Mouse (Mus musculus) skeletal muscle tissue, adult 2 months (tissue): ENCODE measurements around the gene Kmt2b.

Source experiments
- DNase-seq: peaks from one replicate; pipeline ENCODE4 v3.0.0-alpha.2; 2012; ENCODE audit warnings: low read depth, low spot score

Kmt2b gene

DNA sequence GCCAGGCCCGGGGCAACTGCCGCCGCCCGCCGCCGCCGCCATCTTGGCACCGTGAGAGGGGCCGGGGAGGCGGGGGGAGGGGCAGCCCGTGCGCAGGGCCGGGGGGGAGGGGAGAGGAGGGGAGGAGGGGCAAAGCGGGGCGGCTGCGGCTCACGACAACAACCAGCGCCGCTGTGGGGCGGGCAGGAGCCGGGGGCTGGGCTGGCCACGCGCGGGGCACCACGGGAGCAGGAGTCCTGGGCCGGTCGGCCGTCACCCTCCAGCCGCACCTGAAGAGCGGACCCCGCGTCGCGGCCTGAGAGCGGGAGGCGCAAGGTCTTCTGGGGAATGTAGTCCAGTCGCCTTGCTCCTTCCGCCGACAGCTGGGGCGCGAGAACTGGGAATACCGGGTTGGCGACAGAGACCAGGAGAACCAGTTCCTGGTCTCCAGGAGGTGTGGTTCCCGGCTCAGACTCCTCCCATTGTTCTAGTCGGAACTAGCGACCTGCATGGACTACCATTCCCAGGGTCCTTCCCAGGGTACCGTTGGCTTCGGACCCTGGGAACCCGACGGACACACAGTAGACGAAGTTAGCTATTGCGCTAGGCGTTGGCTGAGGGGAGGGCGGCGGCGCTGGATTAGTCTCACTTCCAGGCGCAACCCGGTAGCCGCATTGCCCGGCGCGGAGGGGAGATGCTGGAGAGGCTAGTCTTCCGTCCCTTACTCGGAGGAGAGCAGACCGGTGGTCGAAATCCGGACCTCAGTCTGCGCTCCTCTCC is at the start of gene Kmt2b:
Gene Kmt2b, minus strand, starts transcription at position 51 of the 759 bp plus-strand sequence.
- peak; percentile 97 for DNase-seq

- DNase-seq = no peak
These were observed 47.9 kb upstream of the Kmt2b start for GRCm38 (mm10) chr7:30636395-30636794.

GRCm38 (mm10) chr7:30635752-30636151 is 47.2 kb upstream of the Kmt2b start, which contains the start of gene Etv2:
TSS of gene Etv2 (minus strand) at chr7:30635852.
- DNase-seq = no peak

- no peak for DNase-seq
These were observed 46.1 kb upstream of the Kmt2b start for GRCm38 (mm10) chr7:30634621-30635020.

GRCm38 (mm10) chr7:30633762-30634412 is 45.4 kb upstream of the Kmt2b start:
- DNase-seq = no peak

GRCm38 (mm10) chr7:30629013-30629412 is 40.5 kb upstream of the Kmt2b start:
- no peak for DNase-seq

DNA sequence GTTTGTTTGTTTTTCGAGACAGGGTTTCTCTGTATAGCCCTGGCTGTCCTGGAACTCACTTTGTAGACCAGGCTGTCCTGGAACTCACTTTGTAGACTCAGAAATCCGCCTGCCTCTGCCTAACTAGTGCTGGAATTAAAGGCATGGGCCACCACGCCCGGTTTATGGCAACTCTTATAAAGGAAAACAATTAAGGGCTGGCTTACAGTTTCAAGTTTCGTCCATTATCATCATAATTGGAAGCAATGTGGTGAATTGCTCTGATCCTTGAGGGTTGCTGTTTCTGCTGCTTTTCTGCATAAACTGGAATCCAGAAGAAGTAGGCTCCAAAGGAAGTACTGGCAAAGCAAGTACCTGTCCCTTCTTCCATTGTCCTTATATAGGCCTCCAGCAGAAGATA is 38.1 kb upstream of the Kmt2b start:
- DNase-seq = no peak

DNA sequence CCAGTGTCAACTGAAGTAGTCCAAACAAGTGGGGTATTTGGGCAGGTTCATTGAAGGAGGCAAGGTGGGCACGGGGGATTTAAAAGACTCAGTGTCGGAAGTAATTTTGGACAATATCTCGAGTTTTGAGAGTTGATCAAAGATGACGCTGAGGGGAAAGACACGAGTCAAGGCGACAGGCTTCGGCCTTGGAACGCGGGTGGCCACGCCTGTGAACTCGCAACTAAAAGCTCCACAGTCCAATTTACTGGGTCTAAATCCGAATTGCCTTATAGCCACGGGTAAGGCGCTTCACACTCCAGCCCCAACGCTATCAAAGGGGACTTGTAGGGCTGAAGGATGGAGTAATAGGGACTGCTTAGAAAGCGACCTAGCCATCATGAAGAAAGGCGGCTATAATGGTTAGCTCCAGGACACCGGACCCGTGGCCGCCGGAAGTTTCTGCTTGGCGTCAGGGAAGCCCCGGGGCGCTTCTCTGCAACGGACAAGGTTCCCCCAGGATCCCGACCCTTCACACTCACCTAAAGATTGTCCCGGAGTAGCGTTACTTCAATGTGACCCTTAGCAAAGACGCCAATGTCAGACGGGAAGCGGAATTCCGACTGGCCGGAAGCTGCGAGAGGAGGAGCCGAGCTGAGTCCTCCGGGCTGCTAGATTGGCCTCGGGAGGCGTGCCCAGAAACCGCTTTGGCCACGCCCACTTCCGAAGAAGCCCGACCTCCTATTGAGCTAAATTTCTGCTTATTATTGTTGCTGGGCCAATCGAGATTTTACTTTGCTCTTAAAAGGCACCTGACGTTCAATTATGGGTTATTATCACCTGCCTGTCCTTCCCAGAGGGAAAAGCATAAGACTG is 37.2 kb upstream of the Kmt2b start, which contains the start of gene Cox6b1:
Gene Cox6b1, minus strand, starts transcription at position 622 of the 855 bp plus-strand sequence.
- DNase-seq = peak; percentile 94

GRCm38 (mm10) chr7:30619202-30619601 is 30.7 kb upstream of the Kmt2b start:
- no peak for DNase-seq

- DNase-seq = no peak
These were observed 30.1 kb upstream of the Kmt2b start for GRCm38 (mm10) chr7:30618658-30619057.

- no peak for DNase-seq
These were observed 26.7 kb upstream of the Kmt2b start for GRCm38 (mm10) chr7:30615049-30615760.

DNA sequence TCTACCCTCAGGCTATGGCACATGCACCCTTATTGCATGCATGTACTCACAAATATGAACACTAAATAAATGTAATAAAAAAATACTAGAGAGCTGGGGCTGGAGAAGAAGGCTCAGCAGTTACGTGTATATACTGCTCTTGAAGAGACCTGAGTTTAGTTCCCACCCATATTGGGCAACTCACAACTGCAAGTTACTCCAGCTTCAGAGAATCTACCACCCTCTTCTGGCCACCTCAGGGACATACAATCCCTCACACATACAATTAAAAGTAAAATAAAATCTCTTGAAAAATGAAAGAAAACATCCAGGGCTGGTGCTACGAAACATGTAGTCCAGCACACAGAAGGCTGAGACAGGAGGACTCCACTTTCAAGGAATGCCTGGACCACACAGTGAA is 25.9 kb upstream of the Kmt2b start:
- no peak for DNase-seq

- DNase-seq = peak; percentile 28
These were observed 25.1 kb upstream of the Kmt2b start for GRCm38 (mm10) chr7:30613529-30614112.

GRCm38 (mm10) chr7:30612654-30613402 is 24.3 kb upstream of the Kmt2b start, which contains the start of gene Upk1a:
TSS of gene Upk1a (minus strand) at chr7:30612847.
- DNase-seq = no peak

- DNase-seq = no peak
These were observed 21.5 kb upstream of the Kmt2b start for GRCm38 (mm10) chr7:30610043-30610442.

DNA sequence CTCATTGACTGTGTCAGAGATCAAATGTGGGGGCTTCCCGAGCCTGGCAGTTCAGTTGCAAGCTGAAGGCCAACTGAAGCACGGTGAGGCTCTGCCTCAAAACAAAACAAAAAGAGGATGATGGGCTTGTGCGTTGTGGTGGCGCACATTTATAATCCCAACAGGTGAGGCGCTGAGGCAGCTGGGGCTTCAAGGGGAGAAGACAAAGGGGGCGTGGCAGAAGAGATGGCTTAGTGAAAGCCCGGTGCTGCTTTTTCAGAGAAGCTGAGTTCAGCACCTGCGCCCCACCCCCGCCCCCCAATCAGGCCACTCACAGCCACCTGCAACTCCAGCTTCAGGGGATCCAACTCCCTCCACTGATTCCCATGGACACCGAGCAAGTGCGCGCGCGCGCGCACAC is 19.9 kb upstream of the Kmt2b start:
- DNase-seq = no peak

- no peak for DNase-seq
These were observed 19.3 kb upstream of the Kmt2b start for GRCm38 (mm10) chr7:30607706-30608309.

GRCm38 (mm10) chr7:30604944-30605343 is 16.4 kb upstream of the Kmt2b start:
- no peak for DNase-seq

- DNase-seq = no peak
These were observed 15.9 kb upstream of the Kmt2b start for GRCm38 (mm10) chr7:30604424-30604823.

GRCm38 (mm10) chr7:30602583-30602982 is 14.1 kb upstream of the Kmt2b start:
- DNase-seq = no peak
